Mouse (Mus musculus) spleen, postnatal 10 days (tissue): Measurements from ENCODE around the gene Gm28729.
A peak's percentile ranks its signal among the peaks of the same experiment; 100 is the strongest.

Experiments used
- DNase-seq, 2 experiments: peaks; one replicate each; pipeline ENCODE4 v3.0.0; 2021 to 2022; ENCODE audit warnings: low spot score in 2 of 2

The Gm28729 gene

GRCm38 (mm10) chr9:96461607-96462006 is 63.5 kb downstream of the Gm28729 start:
- DNase-seq: no peak

GRCm38 (mm10) chr9:96460117-96460865 is 64.8 kb downstream of the Gm28729 start:
- no peak for DNase-seq

- DNase-seq: no peak
These were observed 69.4 kb downstream of the Gm28729 start for GRCm38 (mm10) chr9:96455618-96456017.

GRCm38 (mm10) chr9:96452956-96453355 is 72.1 kb downstream of the Gm28729 start:
- no peak for DNase-seq

- no peak for DNase-seq
These were observed 74.0 kb downstream of the Gm28729 start for GRCm38 (mm10) chr9:96450900-96451720.

- DNase-seq: no peak
These were observed 75.5 kb downstream of the Gm28729 start for GRCm38 (mm10) chr9:96449514-96449913.

- no peak for DNase-seq
These were observed 79.7 kb downstream of the Gm28729 start for GRCm38 (mm10) chr9:96445351-96445750.

GRCm38 (mm10) chr9:96442081-96442480 is 83.0 kb downstream of the Gm28729 start:
- DNase-seq: peak; percentile 16 to 29

GRCm38 (mm10) chr9:96438334-96438871 is 86.7 kb downstream of the Gm28729 start:
- DNase-seq: peak in 1 of 2 experiments; percentile 45

- peak; percentile 41 to 68 for DNase-seq
These were observed 87.2 kb downstream of the Gm28729 start for GRCm38 (mm10) chr9:96437805-96438333.

GRCm38 (mm10) chr9:96436901-96437804 is 87.9 kb downstream of the Gm28729 start:
- peak; percentile 17 to 22 for DNase-seq
